Mouse (Mus musculus): ENCODE measurements around the gene Arpc4. TPM values are rescaled to one million over a fixed set of nuclear protein-coding genes. Genes with fewer than 3 reads are reported as not detected.

Arpc4 gene
- total RNA-seq, 1 experiment from 2014 or later: 173 TPM

DNA sequence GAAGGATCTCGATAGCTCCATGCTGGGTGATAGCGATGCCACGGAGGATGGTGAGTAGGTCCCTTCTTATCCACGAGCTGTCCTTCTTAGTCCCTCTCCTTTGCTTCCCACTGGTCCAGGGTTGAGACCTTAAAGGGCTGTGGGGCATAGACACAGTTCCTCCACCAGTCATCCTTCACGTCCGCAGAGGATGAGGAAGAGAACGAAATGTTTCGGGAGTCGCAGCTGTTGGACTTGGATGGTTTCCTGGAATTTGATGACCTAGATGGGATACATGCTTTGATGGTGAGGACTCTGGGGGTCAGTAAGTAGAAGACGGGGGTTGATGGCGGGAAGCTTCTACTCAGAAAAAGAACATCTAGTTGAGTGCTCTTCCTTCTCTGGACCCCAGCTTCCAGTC is 16.9 kb downstream of the Arpc4 start:
- ATAC-seq (ENCODE audit: extremely low read depth, insufficient number of reproducible peaks, low FRiP score, poor library complexity, severe bottlenecking): no peak

GRCm38 (mm10) chr6:113395501-113395900 is 17.6 kb downstream of the Arpc4 start:
- no peak for ATAC-seq (ENCODE audit: extremely low read depth, insufficient number of reproducible peaks, low FRiP score, poor library complexity, severe bottlenecking)

GRCm38 (mm10) chr6:113396270-113397030 is 18.5 kb downstream of the Arpc4 start:
- ATAC-seq (ENCODE audit: extremely low read depth, insufficient number of reproducible peaks, low FRiP score, poor library complexity, severe bottlenecking): no peak

GRCm38 (mm10) chr6:113402094-113402493 is 24.2 kb downstream of the Arpc4 start:
- ATAC-seq (ENCODE audit: extremely low read depth, insufficient number of reproducible peaks, low FRiP score, poor library complexity, severe bottlenecking): no peak

DNA sequence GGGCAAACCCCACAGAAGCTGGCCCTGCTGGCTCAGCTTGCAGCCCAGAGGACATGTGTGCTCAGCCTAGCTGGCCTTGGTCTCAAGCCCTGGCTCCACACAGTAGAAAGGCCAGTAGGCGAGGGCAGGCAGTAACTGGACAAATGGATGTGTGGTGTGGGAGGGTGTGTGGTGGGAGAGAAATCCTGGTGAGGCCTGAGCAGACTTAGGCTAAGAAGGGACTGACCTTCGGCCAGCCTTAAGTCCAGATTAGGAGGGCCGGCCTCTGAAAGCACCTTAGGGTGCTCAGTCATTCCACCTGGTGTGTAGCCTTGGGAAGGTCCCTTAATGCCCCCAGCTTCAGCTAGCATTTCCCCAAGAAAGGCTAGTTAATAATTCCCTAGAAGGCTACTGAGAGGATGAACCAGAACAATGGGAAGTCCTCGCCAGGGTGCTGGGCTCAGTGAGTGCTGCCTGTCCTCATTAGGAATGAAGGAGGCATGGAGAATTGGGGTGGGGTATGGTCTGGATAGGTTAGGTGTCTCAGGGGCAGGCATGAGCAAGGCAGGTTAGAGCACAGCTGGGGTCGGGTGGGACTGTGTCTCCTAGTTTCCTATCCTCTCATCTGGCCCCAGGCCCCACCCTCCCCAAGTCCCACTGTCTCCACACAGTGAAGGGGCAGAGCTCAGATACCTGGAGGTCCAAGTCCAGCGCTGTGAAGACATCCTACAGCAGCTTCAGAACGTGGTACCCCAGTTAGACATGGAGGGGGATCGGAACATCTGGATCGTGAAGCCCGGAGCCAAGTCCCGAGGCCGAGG is 26.9 kb downstream of the Arpc4 start:
- no peak for ATAC-seq (ENCODE audit: extremely low read depth, insufficient number of reproducible peaks, low FRiP score, poor library complexity, severe bottlenecking)

DNA sequence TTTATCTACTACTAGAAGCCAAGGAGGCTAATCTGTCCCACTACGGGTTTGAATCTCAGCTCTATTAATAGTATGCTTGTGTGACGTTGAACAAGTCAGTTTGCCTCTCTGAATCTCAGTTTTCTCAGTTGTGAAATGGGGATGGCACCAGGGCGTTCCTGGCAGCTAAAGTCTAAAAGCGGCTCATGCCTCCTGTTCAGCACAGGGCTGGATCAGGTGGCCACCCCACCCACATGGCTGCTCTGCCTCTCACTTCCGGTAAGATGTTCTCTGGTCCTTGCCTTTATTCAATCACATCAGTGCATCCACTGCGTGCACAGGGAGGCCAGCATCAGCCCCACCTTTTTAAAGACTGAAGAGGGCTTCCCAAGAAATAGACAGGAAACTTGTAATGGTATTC is 27.6 kb downstream of the Arpc4 start:
- ATAC-seq (ENCODE audit: extremely low read depth, insufficient number of reproducible peaks, low FRiP score, poor library complexity, severe bottlenecking): no peak

DNA sequence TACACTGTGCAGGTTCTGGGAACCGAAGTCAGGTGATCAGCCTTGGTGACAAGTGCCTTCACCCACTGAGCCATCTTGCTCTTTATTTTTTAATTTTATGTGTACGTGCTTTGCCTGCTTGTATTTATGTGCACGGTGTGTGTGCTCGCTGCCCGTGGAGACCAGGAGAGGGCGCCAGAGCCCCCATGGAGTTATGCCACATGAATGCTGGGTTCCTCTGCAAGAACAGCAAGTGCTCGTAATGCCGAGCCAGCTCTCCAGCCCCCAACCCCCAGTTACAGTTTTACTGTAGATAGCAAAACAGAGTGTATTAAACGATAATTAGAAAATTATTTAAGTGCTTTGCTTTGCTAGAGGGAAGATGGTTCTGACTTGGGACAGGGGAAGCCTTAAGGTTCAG is 28.8 kb downstream of the Arpc4 start:
- no peak for ATAC-seq (ENCODE audit: extremely low read depth, insufficient number of reproducible peaks, low FRiP score, poor library complexity, severe bottlenecking)

- no peak for ATAC-seq (ENCODE audit: extremely low read depth, insufficient number of reproducible peaks, low FRiP score, poor library complexity, severe bottlenecking)
These were observed 32.1 kb downstream of the Arpc4 start for GRCm38 (mm10) chr6:113410001-113410400.

DNA sequence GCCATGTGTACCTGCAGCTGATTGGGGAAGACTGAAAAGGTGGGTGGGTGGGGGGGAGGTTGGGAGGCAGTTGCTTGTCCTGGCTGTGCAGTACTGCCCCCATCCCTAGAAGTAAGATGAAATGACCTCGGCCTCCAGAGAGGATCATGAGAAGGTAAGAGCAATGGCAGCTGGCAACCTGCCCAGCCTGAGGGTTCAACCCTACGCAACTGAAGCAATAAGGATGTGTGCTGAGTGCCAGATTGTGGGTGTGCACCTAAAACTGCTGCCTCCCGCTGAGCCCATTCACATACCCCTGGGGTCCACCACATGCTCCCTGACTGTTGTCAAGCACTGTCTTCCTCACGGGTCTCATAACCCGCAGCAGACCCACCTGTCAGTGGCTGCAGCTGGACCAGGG is 38.5 kb downstream of the Arpc4 start:
- ATAC-seq (ENCODE audit: extremely low read depth, insufficient number of reproducible peaks, low FRiP score, poor library complexity, severe bottlenecking): no peak

- no peak for ATAC-seq (ENCODE audit: extremely low read depth, insufficient number of reproducible peaks, low FRiP score, poor library complexity, severe bottlenecking)
These were observed 40.7 kb downstream of the Arpc4 start for GRCm38 (mm10) chr6:113418441-113419198.

DNA sequence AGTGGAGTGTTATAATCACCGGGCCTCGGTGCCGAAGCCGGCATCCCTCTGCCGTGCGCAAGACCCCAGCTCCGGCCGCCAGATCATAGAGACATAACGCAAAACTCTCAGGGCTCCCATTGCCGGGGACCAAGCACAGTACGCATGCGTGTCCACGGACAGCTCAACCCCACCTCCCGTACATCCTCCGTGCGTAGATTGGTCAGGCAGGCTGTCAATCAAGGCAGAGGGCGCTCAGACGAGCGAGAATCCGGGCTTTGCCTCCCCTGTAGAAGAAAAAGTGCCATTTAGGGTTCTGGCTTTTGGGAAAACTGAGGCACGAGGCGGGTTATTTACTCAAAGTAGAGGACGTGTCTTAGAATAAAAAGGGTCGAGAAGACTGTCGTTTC is 41.3 kb downstream of the Arpc4 start, which contains the start of gene Rpusd3:
Gene Rpusd3 (minus strand): TSS at position 142 of the 389 bp plus-strand sequence.
- peak; percentile 97 for ATAC-seq (ENCODE audit: extremely low read depth, insufficient number of reproducible peaks, low FRiP score, poor library complexity, severe bottlenecking)

DNA sequence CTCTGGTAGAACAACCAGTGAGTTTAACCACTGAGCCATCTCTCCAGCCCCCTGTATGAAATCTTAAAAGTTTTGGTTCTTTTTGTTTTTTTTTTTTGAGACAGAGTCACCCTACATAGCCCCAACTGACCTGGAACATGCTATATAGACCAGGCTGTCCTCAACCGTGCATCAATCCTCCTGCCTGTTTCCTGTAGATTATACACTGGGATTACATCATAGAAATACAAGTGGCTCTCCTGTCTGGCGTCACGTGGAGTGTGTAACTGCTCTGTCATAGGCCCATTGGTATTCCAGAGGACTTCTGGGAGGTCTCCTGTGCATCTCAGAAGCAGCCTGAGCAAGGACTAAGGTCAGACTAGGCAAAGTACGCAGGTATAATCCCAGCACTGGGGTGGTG is 45.1 kb downstream of the Arpc4 start:
- ATAC-seq (ENCODE audit: extremely low read depth, insufficient number of reproducible peaks, low FRiP score, poor library complexity, severe bottlenecking): no peak

DNA sequence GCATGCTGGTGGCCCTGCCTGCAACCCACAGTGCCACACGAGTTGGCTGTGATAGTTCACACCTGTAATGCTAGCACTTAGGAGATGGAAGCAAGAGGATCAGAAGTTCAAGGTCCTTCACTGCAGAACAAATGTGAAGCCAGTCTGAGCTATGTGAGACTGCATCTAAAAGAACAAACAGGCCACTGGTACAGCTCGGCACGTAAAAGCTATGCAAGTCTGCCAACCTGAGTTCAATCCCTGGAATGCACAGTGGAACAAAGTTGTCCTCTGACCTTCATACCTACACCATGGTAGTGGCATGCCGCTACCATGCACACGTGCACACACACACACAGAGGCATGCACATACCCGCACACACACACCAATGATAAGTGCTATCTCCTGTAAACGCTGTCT is 46.3 kb downstream of the Arpc4 start:
- no peak for ATAC-seq (ENCODE audit: extremely low read depth, insufficient number of reproducible peaks, low FRiP score, poor library complexity, severe bottlenecking)

GRCm38 (mm10) chr6:113426696-113427095 is 48.8 kb downstream of the Arpc4 start:
- ATAC-seq (ENCODE audit: extremely low read depth, insufficient number of reproducible peaks, low FRiP score, poor library complexity, severe bottlenecking): no peak

GRCm38 (mm10) chr6:113427397-113427796 is 49.5 kb downstream of the Arpc4 start:
- ATAC-seq (ENCODE audit: extremely low read depth, insufficient number of reproducible peaks, low FRiP score, poor library complexity, severe bottlenecking): peak; percentile 62

DNA sequence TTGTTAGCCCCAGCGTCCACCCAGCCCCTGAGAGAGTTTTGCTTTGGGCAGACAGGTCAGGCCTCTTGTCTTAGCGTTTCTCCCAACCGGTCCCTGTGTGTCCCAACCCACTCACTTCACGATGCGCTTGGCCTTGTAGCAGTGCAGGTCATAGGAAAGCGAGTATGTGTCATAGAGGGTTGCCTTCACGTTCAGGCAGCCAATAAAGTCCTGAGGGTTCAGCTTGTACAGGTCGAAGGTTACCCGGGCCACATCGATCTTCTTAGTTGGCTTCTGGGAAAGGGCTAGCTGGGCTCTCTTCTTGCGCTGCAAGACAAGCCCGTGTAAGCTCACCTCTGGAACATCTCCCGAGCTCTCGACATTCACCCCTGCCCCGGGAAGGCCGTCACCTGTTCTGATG is 50.1 kb downstream of the Arpc4 start:
- ATAC-seq (ENCODE audit: extremely low read depth, insufficient number of reproducible peaks, low FRiP score, poor library complexity, severe bottlenecking): no peak

DNA sequence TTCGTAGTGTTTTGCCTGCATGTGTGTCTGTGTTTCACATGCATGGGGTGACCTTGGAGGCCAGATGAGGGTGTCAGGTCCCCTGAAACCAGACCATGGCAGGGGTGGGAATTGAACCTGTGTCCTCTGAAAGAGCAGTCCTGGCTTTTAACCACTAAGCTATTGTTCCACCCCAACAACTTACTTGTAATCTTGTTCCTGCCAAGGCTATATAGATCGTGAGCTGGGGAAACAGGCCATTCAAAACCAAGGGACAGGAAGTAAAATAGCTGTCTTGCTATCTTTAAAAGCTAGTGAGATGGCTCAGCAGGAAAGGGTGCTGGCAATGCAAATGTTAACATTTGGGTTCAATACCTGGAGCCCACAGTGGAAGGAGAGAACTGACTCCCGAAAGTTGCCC is 52.0 kb downstream of the Arpc4 start:
- ATAC-seq (ENCODE audit: extremely low read depth, insufficient number of reproducible peaks, low FRiP score, poor library complexity, severe bottlenecking): no peak

GRCm38 (mm10) chr6:113430846-113431245 is 52.9 kb downstream of the Arpc4 start:
- ATAC-seq (ENCODE audit: extremely low read depth, insufficient number of reproducible peaks, low FRiP score, poor library complexity, severe bottlenecking): no peak

- no peak for ATAC-seq (ENCODE audit: extremely low read depth, insufficient number of reproducible peaks, low FRiP score, poor library complexity, severe bottlenecking)
These were observed 53.9 kb downstream of the Arpc4 start for GRCm38 (mm10) chr6:113431801-113432200.

GRCm38 (mm10) chr6:113433661-113434060 is 55.7 kb downstream of the Arpc4 start:
- ATAC-seq (ENCODE audit: extremely low read depth, insufficient number of reproducible peaks, low FRiP score, poor library complexity, severe bottlenecking): no peak
